Mouse (Mus musculus): ENCODE measurements at regions not wholly inside any gene's neighbourhood (a gene's known extent, or its start where the extent isn't known, plus 50 kb on each side); places are given as distances from the start of the nearest gene placed in this dataset.
"Not testable (repeated sequence)": the region's sequence is repeated elsewhere in the genome, so short reads cannot be mapped to it uniquely, and the experiment has no call there.

DNA sequence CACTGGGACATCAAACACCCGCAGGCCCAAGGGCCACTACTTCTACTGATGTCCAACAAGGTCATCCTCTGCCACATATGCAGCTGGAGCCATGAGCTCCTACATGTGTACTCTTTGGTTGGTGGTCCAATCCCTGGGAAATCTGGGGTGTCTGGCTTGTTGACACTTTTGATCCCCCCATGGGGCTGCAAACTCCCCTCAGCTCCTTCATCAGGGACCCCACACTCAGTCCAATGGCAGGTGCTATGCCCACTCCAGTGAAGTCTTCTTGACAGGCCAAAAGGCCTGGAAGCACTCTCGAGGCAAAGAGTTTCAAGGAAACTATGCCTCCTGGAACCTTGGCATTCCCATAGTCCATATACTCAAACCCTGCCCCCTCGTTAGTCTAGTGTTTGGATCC is 570.8 kb upstream of the Smc2 start:
- DNase-seq (ENCODE audit: low spot score in 2 of 2) = no peak

GRCm38 (mm10) chr4:51868716-51869115 is 570.3 kb upstream of the Smc2 start:
- DNase-seq (ENCODE audit: low spot score in 2 of 2) = not testable (repeated sequence)

GRCm38 (mm10) chr4:51885460-51885859 is 553.6 kb upstream of the Smc2 start:
- DNase-seq (ENCODE audit: low spot score in 2 of 2) = no peak

- no peak for DNase-seq (ENCODE audit: low spot score in 2 of 2)
These were observed 549.8 kb upstream of the Smc2 start for GRCm38 (mm10) chr4:51889280-51889679.

- no peak for DNase-seq (ENCODE audit: low spot score in 2 of 2)
These were observed 510.8 kb upstream of the Smc2 start for GRCm38 (mm10) chr4:51928245-51928644.

DNA sequence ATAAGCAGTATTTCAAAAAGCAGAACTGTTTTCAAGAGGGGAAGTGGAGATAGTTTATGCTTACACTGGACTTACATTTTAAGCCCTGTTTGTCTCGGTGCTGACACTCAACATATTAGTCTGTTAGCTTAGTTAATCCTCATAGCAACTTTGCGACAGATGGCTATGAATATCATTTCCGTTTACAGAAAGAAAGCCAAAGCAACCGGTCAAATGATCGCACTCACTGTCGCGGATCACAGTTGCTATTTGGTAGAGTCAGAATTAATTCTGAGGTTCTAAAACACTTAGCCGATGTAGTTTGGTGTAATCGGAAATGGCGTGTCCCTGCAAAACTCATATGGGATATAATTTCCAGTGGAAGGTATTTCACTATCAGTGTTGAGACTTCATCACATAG is 469.3 kb upstream of the Smc2 start:
- no peak for DNase-seq (ENCODE audit: low spot score in 2 of 2)

DNA sequence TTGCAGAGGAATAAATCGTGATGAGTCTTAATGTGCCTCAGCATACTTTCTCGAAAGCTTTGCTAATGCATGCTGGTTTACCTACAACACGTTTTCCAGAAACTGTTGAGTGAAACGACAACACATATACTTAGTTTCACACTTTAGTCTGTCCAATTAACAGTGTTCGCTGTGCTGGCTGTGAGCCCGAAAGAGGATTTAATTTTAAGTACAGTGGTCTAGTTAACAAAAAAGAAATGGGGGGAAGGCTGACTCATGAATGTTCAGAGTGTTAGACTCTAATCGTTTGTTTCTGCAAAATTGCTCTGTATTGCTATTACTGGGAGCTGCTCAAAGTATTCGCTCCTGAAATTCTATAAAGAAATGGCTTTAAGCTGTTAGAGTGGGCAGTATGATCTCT is 460.1 kb upstream of the Smc2 start:
- DNase-seq (ENCODE audit: low spot score in 2 of 2) = peak in 1 of 2 experiments; percentile 18

DNA sequence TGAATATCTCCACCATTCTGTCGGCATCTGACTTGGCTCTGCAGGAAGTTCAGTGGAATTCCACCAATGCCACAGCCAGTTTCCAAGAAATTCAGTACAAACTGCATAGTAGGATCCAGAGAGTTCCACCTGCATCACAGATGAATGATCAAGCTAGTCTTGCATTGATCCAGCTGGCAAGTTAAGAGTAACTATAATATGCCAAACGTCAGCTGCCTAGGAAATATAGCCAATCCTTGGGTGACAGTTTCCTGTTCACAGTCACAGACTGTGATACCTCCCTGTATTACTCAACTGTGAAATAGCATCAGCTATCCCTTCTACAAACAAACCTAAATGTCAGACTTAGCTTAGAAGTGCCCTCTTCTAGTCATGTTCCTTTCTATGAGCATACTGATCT is 446.6 kb upstream of the Smc2 start:
- no peak for DNase-seq (ENCODE audit: low spot score in 2 of 2)

DNA sequence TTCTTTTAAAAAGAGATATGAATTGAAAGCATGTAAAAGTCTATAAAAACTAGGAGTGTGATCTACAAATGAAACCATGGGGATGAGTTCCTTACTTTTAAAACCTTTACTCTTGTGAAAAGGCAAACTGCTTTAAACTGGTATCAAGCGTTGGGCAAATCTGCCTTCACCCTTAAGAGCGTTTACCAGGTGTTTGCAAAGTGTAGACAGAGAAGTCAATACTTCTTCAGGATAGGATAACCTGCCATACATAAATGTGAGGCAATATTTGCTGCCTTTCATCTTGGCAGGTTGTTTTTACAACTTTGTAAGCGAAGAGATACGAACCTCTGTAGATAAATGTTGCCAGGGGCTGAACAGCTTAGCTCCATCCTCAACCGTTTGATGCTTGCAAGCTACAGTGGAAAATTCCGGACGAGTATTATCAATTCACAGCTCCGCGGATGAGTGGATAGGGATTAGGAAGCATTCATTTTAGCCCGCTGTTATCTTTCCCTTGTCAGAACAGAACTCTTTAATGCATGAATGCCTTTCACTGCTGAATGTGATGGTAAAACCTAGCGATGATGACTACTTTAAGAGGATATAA is 402.2 kb upstream of the Smc2 start:
- DNase-seq (ENCODE audit: low spot score in 2 of 2) = no peak

GRCm38 (mm10) chr4:52043404-52043803 is 395.6 kb upstream of the Smc2 start:
- no peak for DNase-seq (ENCODE audit: low spot score in 2 of 2)

GRCm38 (mm10) chr4:52050948-52051347 is 388.1 kb upstream of the Smc2 start:
- DNase-seq (ENCODE audit: low spot score in 2 of 2) = no peak

DNA sequence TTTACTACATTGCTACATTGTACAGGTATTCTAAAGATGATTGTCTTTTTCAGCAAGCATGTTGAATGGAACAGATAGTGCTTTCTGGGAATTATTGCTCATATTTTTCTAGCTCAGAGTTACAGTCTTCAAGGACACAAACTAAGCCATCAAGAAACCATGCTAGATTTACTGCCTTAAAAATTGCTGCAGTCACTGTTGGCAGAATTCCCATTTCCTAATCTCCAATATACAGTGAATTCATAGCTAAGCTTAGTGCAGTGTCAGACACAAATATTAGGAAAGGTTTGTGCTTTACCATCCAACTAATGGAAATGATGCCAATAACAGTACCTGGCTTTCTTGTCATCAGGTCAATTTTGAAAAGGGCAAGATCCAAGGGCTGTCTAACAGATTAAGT is 383.0 kb upstream of the Smc2 start:
- no peak for DNase-seq (ENCODE audit: low spot score in 2 of 2)

DNA sequence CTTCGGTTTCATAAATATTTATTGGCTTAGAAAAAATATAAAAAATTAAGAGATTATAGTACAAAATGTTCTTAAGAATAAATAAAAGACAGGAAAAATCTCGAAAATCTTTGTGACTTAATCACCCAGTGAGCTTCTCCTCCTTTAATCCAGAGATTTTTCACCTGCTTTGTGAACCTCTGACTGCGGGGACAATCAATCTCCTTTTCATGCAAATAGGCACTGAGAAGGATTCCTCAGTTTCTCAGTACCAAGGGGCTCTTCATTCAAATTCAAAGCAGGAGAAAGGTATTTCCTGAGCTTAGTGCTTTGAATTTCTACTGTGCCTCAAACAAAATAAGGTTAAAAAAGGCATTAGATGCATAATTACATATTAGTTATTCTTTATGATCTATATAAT is 379.0 kb upstream of the Smc2 start:
- DNase-seq (ENCODE audit: low spot score in 2 of 2) = no peak

DNA sequence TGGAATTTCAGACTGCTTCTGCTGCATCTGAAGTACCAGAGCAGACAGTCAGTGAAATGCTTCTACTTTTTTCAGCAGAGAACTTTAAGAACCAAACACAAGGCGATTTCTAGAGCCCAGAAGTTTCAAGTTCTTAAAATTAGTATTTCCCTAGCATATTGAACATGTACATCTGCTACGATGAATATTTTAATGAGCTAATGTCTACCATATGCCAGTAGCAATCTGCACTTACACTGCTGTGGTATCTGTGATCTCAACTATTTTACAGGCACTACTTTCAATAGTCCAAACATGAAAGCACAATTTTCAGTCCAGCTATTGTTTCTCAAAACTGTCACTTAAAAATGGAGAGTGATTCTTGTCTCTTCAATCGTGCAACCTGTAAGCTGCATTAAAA is 339.9 kb upstream of the Smc2 start:
- DNase-seq (ENCODE audit: low spot score in 2 of 2) = no peak

- DNase-seq (ENCODE audit: low spot score in 2 of 2) = no peak
These were observed 333.2 kb upstream of the Smc2 start for GRCm38 (mm10) chr4:52105887-52106286.

GRCm38 (mm10) chr4:52117765-52118290 is 321.2 kb upstream of the Smc2 start:
- no peak for DNase-seq (ENCODE audit: low spot score in 2 of 2)

GRCm38 (mm10) chr4:52118439-52119072 is 320.5 kb upstream of the Smc2 start:
- no peak for DNase-seq (ENCODE audit: low spot score in 2 of 2)

GRCm38 (mm10) chr4:52152565-52153164 is 286.4 kb upstream of the Smc2 start:
- DNase-seq (ENCODE audit: low spot score in 2 of 2) = peak in 1 of 2 experiments; percentile 9

DNA sequence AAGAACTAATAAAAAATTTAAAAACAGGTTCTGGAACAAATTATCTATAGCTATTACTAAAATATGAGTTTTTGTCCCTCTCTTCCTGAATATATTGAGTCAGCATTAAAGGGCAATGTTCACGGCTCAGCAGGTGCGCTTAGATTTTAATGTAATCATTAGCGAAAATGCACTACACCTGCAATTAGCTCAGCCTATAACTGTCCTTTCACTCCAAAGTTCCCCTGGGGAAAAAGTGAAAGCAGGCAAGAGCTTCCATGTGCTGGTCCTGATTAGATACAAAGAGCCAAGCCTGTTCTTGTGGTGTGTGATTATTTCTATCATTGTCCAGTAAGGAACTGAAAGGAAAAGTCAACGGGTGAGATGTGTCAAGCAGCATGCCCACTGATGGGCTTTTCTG is 262.8 kb upstream of the Smc2 start:
- no peak for DNase-seq (ENCODE audit: low spot score in 2 of 2)

DNA sequence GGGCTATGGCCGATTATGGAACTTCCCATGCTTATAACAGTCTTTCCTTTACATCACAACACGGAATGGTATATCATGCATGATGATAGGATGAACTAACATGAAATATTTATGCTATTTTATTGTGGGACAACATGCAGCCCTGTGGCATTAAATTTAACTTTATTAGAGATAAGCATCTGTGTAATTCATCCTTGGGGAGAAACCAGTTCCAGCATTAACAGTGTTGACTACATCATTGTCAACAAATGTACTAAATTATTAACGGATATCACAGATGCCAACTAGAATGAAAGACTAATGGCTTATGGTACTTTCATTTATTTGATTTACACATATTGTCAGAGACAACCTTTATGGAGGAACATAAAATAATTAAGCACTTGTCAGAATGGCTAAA is 241.3 kb upstream of the Smc2 start:
- no peak for DNase-seq (ENCODE audit: low spot score in 2 of 2)

- DNase-seq (ENCODE audit: low spot score in 2 of 2) = no peak
These were observed 228.4 kb upstream of the Smc2 start for GRCm38 (mm10) chr4:52210601-52211000.

DNA sequence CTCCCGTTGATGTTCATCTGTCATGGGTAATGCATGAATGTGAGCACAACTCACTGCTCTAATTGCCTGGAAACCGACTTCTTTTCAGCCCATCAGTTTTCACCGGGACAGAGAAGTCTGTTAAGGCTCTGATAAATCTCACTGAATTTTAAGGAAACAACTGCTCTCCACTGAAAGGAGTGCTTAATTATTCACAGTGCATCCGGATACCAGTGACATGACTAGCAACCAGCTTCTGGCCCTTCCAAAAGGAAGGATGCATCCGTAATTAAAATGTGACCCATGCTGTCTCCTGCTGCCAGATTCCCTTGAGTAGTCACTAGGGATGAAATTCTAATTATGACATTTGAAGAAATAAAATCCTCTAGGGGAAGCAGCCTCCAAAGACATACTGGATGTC is 228.0 kb upstream of the Smc2 start:
- DNase-seq (ENCODE audit: low spot score in 2 of 2) = no peak

DNA sequence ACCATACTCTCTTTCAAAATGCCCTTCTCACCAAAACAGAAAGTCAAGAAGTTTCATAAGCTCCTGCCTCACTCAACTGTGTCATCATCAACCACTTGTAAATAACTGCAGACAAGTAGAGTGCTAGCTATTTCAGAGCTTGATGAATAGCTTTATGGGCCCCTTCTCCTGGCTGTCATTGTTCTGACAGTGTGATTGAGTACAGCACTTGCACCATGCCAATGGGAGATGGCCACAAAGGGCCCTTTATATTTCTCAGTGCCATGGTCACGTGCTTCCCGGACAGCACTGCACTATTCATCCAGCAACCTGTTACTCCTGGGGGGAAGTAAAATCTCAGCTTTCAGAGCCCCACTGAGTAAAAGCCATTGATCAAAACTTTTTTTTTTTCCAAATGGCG is 225.7 kb upstream of the Smc2 start:
- no peak for DNase-seq (ENCODE audit: low spot score in 2 of 2)

All from left cerebral cortex, adult 8-10 months (tissue).